Comparison of ENCODE assay signal across 8 mouse cellular contexts in the genomic region with DNA sequence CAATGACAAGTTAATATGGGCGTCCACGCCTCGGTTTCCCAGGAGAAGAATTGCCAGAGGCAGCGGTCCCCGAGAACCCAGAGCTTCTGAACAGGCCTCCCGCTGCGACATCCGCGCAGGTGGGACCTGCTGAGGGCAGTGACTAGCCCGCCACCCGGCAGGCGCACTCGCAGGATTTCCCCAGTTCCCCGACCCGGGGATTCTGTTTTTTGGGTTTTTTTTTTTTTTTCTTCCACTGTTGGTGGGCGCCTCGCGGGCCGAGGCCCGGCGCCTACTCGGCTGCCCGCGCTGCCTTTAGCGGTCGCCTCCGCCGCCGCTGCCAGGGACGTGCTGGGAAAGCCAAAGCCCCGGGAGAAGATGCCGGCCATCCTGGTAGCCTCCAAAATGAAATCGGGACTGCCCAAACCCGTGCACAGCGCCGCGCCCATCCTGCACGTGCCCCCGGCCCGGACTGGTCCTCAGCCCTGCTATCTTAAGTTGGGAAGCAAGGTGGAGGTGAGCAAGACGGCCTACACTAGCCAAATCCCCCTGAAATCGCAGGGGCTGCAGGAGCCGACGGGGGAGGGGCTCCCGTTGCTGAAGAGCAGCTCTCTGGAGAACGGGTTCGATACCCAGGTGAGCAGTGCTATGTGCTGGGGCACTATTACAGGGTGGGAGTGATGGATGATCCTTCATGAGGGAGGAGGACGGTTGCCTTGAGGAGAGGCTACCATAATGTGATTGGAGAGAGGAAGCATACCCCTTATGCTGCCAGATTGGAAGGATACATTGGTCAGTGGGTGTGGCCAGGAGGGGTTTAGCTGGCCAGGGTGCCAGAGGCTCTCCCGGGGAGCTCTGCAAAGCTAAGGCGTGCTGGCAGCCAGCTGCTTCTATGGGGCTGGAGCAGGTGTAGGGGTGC.
DNase-seq lines count a peak whose midpoint lies in the region; ATAC-seq and TF ChIP-seq lines count a peak whose summit lies in the region.

No protein-coding gene starts in this region.

- peaks cover 14% of the 10 kb centered on the region for H3K27me3 ChIP-seq in lung, embryonic 14.5 days (ENCODE audit: insufficient read depth, low read length)
- no peaks in the 10 kb centered on the region for H3K27me3 ChIP-seq in cerebellum, adult 2 months (ENCODE audit: control insufficient read depth, insufficient read depth, low read length)
- peaks cover 44% of the 10 kb centered on the region for H3K27me3 ChIP-seq in heart, embryonic 10.5 days (ENCODE audit: insufficient read depth, poor library complexity, severe bottlenecking)
- peaks cover 42% of the 10 kb centered on the region for H3K27me3 ChIP-seq in limb, embryonic 12.5 days
- H3K27me3 ChIP-seq in neural tube, embryonic 14.5 days (ENCODE audit: control insufficient read depth, insufficient read depth, low read length) = peaks cover 10% of the 10 kb centered on the region

- peaks cover 15% of the 10 kb centered on the region for H3K4me1 ChIP-seq in lung, embryonic 14.5 days (ENCODE audit: insufficient read depth)
- peaks cover 20% of the 10 kb centered on the region for H3K4me1 ChIP-seq in cerebellum, adult 2 months (ENCODE audit: control insufficient read depth, insufficient read depth, low read length)
- H3K4me1 ChIP-seq in heart, embryonic 10.5 days = peaks cover 42% of the 10 kb centered on the region
- H3K4me1 ChIP-seq in limb, embryonic 12.5 days (replicated peaks) = peaks cover 16% of the 10 kb centered on the region
- peaks cover 31% of the 10 kb centered on the region for H3K4me1 ChIP-seq in neural tube, embryonic 14.5 days (ENCODE audit: control insufficient read depth, insufficient read depth, low read length)

- peak overlapping the region; percentile 98 for H3K4me2 ChIP-seq in lung, embryonic 14.5 days
- peak overlapping the region; percentile 99 for H3K4me2 ChIP-seq in limb, embryonic 12.5 days
- H3K4me2 ChIP-seq in neural tube, embryonic 14.5 days (ENCODE audit: low read depth, low read length) = peak overlapping the region; percentile 79

- DNase-seq in lung, embryonic 14.5 days = no peak
- DNase-seq in lung, postnatal 36 days = no peak
- peak in 1 of 2 experiments; percentile 69 for DNase-seq in cerebellum, adult 2 months
- DNase-seq in heart, embryonic 10.5 days (ENCODE audit: low spot score) = no peak
- no peak for DNase-seq in ovary, adult 18-20 months (ENCODE audit: low spot score)
- no peak for DNase-seq in adrenal gland, postnatal 25 days

- H3K4me3 ChIP-seq in lung, embryonic 14.5 days (ENCODE audit: low read depth, low read length) = peak overlapping the region; percentile 52
- peak overlapping the region; percentile 96 for H3K4me3 ChIP-seq in cerebellum, adult 2 months (replicated peaks; ENCODE audit: insufficient read depth, low read depth, low read length)
- peak overlapping the region; percentile 70 for H3K4me3 ChIP-seq in heart, embryonic 10.5 days
- H3K4me3 ChIP-seq in limb, embryonic 12.5 days (replicated peaks) = peak overlapping the region; percentile 57
- H3K4me3 ChIP-seq in neural tube, embryonic 14.5 days (ENCODE audit: low read depth, low read length) = peak overlapping the region; percentile 50

- no peak for TF ChIP-seq POLR2A in cerebellum, adult 2 months (IDR thresholded peaks at IDR 0.05; ENCODE audit: borderline replicate concordance, insufficient read depth, low read length)

- no peaks in the 10 kb centered on the region for H3K36me3 ChIP-seq in lung, embryonic 14.5 days (ENCODE audit: insufficient read depth)
- H3K36me3 ChIP-seq in heart, embryonic 10.5 days = no peaks in the 10 kb centered on the region
- H3K36me3 ChIP-seq in limb, embryonic 12.5 days = no peaks in the 10 kb centered on the region
- H3K36me3 ChIP-seq in neural tube, embryonic 14.5 days (ENCODE audit: control insufficient read depth, insufficient read depth, low read length) = no peaks in the 10 kb centered on the region

- TF ChIP-seq CTCF in lung, embryonic 14.5 days (IDR thresholded peaks at IDR 0.05; ENCODE audit: low read depth) = no peak
- TF ChIP-seq CTCF in cerebellum, adult 2 months (IDR thresholded peaks at IDR 0.05; ENCODE audit: borderline replicate concordance, insufficient read depth, low read depth, low read length) = no peak

- H3K9ac ChIP-seq in lung, embryonic 14.5 days = peak overlapping the region; percentile 46
- H3K9ac ChIP-seq in limb, embryonic 12.5 days (replicated peaks) = peak overlapping the region; percentile 77
- H3K9ac ChIP-seq in neural tube, embryonic 14.5 days (replicated peaks; ENCODE audit: low read depth, low read length) = peak overlapping the region; percentile 70

- WGBS in lung, embryonic 14.5 days = 2% methylated on average over 49 of the region's 50 CpGs
- under 1% methylated on average over 50 of the region's 50 CpGs for WGBS in cerebellum, adult 2 months
- 2% methylated on average over 50 of the region's 50 CpGs for WGBS in heart, embryonic 10.5 days
- 2% methylated on average over 50 of the region's 50 CpGs for WGBS in limb, embryonic 12.5 days
- 2% methylated on average over 50 of the region's 50 CpGs for WGBS in neural tube, embryonic 14.5 days

- no peaks in the 10 kb centered on the region for H3K9me3 ChIP-seq in lung, embryonic 14.5 days (ENCODE audit: low read depth, low read length)
- H3K9me3 ChIP-seq in heart, embryonic 10.5 days = no peaks in the 10 kb centered on the region
- no peaks in the 10 kb centered on the region for H3K9me3 ChIP-seq in limb, embryonic 12.5 days
- no peaks in the 10 kb centered on the region for H3K9me3 ChIP-seq in neural tube, embryonic 14.5 days (ENCODE audit: control insufficient read depth, low read length)

- H3K27ac ChIP-seq in lung, embryonic 14.5 days (ENCODE audit: low read depth) = no peak overlapping the region; the same call in 1 of the 2 replicates
- peak overlapping the region; percentile 95 for H3K27ac ChIP-seq in cerebellum, adult 2 months (ENCODE audit: insufficient read depth, low read length)
- peak overlapping the region; percentile 94 for H3K27ac ChIP-seq in heart, embryonic 10.5 days
- no peak overlapping the region for H3K27ac ChIP-seq in limb, embryonic 12.5 days
- H3K27ac ChIP-seq in neural tube, embryonic 14.5 days (ENCODE audit: low read depth, low read length) = peak overlapping the region; percentile 72

- ATAC-seq in lung, embryonic 14.5 days (ENCODE audit: insufficient read depth) = no peak
- no peak for ATAC-seq in limb, embryonic 12.5 days (ENCODE audit: insufficient number of reproducible peaks, insufficient read depth, low FRiP score, low TSS enrichment, low read depth)
- no peak for ATAC-seq in neural tube, embryonic 14.5 days (ENCODE audit: low read depth)

Comparison
In these comparisons a context has a peak if more than half of its experiments do, and no peak if none do; other contexts are left out.
1. H3K27ac ChIP-seq: peak in cerebellum, adult 2 months (single experiment), heart, embryonic 10.5 days (single experiment) and neural tube, embryonic 14.5 days (single experiment); none in lung, embryonic 14.5 days (single experiment) and limb, embryonic 12.5 days (single experiment).
2. Peak in every context shown above with its lines, with median percentiles within 50 percentile points of each other: H3K4me2 ChIP-seq, H3K4me3 ChIP-seq and H3K9ac ChIP-seq.